Mouse (Mus musculus) heart, postnatal 25 days (tissue): ENCODE measurements around the gene Slc5a10. TPM values are rescaled to one million over a fixed set of nuclear protein-coding genes. Genes with fewer than 3 reads are reported as not detected.

Experiments used
- DNase-seq: peaks from one replicate; pipeline ENCODE4 v3.0.0; 2022; ENCODE audit warnings: low spot score
- intact Hi-C: fragments of 180-260 bp; cut with DNase I; formaldehyde crosslinking; loops from one replicate; pipeline ENCODE4 v1.15.1; 2025
- total RNA-seq, 2 experiments: library from RNA; stranded (reverse); gene quantifications; 2 replicates each; pipeline ENCODE4 v1.2.3; 2021

Gene Slc5a10
- total RNA-seq, 2 experiments from 2014 or later, result not detected

DNA sequence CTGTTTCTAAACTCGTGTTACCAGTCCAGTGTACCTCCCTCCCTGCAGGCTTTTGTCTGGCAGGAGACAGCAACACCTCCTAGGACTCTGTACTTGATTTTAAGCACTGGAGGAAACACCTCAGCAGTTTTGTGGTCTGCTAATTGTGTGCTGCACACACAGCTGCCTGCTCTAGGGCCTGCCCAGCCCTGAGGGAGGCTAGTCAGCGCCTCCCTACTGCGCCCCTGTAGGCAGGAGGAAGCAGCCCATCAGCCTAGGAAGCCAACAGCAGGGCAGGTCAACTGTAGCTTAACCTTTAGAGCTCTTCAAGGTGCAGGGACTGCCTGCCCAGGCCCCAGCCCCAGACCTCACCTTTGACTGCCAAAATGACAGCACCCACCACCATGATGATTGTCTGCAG lies 11.7 kb downstream of the Slc5a10 start:
- no peak for DNase-seq
- intact Hi-C loops, result no loop called here

DNA sequence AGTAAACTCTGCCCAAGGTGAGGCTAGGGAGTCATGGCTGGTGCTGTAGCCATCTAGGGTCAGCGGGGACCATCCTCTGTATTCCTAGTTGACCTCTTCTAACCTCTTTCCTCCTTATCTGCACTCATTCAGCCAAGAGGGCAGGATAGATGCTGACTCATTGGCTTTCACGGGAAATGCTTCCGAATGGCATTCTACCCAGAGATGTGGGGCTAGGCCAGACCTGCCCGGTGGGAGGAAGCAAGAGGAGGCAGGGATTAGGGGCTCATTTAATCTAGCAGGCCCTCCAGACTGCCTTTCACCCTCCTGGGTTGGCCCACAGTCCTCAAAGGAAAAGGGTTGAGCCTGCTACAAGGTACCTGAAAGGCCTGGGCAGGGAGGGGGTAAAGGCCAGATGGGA lies 14.4 kb downstream of the Slc5a10 start:
- intact Hi-C loops, result no loop called here
- no peak for DNase-seq

DNA sequence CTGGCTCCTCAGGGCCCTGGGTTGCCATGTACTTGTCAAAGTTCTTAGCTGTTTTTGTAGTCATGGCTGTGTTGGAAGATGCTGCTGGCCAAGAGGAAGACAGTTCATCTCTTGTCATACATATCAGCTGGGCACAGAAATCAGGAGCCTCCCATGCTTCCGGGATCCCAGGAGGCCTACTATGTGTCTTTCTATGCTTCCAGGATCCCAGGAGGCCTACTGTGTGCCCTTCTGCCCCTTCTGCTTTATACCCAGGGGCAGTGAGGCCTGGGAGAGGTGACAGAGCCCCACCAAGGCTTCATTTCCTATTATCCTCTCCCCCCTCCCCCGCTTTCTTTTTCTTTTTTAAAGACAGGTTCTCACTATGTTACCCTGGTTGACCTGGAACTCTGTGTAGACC lies 15.0 kb downstream of the Slc5a10 start:
- no peak for DNase-seq
- intact Hi-C loops, result no loop called here

GRCm38 (mm10) chr11:61702494-61702893 lies 18.1 kb downstream of the Slc5a10 start:
- intact Hi-C loops, result no loop called here
- no peak for DNase-seq

DNA sequence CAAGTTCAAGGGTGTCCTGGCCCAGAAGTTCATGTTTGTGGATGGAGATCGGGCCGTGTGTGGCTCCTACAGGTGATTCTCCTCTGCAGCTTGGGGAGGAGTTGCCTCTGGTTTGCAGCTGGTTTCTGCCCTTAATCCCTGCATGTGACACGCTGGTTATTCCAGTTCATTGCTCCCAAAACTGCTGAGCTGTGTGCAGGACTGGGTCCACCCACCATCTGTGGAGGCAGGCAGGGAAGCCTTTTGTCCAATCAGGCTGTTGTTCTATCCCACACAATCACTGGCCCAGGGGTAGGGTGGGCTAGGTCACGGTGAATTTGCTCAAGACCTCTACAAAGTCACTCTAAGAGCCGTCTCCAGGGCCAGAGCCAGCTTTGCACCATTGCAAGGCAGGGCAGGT lies 18.9 kb downstream of the Slc5a10 start:
- DNase-seq, result no peak

DNA sequence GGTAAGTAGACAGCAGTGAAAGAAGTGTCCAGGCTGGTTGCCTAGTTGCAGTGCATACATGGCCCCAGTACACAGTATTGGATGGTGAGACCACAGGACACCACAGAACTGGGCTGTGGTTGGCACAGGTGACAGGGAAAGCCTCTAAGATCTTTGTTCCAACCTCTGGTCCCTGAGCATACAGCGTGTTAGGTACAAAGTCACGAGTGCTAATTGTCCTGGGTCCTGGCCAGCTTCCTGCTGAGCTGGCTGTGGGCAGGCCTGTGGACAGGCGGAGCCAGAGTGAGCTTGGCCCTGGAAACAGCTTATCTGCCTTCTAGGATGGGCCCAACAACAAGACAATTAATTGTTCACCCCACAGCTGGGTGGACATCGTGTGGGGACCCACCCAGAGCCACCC lies 20.7 kb downstream of the Slc5a10 start:
- no peak for DNase-seq
- intact Hi-C loops, result no loop called here

More for the DNA sequence above, 18.9 kb downstream of the Slc5a10 start:
- intact Hi-C loops, result no loop called here

GRCm38 (mm10) chr11:61699460-61699859 lies 21.2 kb downstream of the Slc5a10 start:
- no peak for DNase-seq
- intact Hi-C loops, result no loop called here

- intact Hi-C loops, result no loop called here
- DNase-seq, result no peak
These were observed 21.8 kb downstream of the Slc5a10 start for GRCm38 (mm10) chr11:61698852-61699251.

- intact Hi-C loops, result no loop called here
These were observed 27.6 kb downstream of the Slc5a10 start for GRCm38 (mm10) chr11:61692996-61693395.

DNA sequence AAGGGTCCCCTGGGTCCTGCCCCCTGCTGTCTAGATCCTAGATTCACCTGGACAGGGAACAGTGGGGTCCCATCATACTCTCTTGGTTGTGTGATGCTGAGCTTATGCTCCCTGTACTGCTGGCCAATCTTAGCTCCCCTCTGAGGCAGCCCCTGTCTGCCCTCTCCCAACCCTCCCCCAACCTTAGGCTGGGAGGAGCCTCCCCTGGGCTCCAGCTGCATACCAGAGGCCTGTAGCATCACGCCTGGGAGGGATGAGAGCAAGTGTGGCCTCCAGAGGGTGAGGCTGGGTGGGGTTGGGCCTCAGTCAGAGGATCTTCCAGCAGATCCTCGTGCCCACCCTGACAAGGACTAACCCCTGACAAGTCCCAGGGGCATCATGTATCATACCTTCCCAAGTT lies 33.0 kb downstream of the Slc5a10 start:
- intact Hi-C loops, result no loop called here
- no peak for DNase-seq

More at GRCm38 (mm10) chr11:61692996-61693395, 27.6 kb downstream of the Slc5a10 start:
- no peak for DNase-seq

DNA sequence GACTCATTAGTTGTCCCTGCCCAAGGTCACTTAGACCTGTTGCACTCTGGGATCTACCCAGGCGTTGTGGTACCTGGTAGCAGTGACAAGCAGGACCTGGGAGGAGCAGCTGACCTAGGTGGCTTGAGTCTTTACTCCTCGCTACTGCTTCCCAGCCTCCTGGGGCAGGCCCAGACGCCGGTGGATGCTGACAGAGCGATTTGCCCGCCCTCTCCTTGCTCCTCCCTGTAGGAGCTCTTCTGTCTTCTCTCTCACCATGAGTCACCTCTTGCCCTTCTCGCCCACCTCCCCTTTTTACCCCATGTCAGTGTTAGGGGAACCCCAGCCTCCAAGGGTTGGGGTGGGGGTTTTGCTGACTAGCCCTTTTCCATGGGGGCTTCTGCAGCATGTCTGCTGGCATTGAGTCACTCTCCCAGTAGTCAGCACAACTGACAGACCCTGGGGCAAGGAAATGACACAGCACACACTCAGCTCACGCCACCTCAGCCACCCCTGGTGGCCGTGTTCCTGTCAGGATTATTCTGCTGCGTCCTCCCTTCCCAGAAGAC lies 33.6 kb downstream of the Slc5a10 start:
- intact Hi-C loops, result no loop called here
- no peak for DNase-seq

GRCm38 (mm10) chr11:61686141-61686540 lies 34.5 kb downstream of the Slc5a10 start:
- no peak for DNase-seq
- intact Hi-C loops, result no loop called here

- intact Hi-C loops, result no loop called here
- no peak for DNase-seq
These were observed 35.4 kb downstream of the Slc5a10 start for GRCm38 (mm10) chr11:61685119-61685725.

DNA sequence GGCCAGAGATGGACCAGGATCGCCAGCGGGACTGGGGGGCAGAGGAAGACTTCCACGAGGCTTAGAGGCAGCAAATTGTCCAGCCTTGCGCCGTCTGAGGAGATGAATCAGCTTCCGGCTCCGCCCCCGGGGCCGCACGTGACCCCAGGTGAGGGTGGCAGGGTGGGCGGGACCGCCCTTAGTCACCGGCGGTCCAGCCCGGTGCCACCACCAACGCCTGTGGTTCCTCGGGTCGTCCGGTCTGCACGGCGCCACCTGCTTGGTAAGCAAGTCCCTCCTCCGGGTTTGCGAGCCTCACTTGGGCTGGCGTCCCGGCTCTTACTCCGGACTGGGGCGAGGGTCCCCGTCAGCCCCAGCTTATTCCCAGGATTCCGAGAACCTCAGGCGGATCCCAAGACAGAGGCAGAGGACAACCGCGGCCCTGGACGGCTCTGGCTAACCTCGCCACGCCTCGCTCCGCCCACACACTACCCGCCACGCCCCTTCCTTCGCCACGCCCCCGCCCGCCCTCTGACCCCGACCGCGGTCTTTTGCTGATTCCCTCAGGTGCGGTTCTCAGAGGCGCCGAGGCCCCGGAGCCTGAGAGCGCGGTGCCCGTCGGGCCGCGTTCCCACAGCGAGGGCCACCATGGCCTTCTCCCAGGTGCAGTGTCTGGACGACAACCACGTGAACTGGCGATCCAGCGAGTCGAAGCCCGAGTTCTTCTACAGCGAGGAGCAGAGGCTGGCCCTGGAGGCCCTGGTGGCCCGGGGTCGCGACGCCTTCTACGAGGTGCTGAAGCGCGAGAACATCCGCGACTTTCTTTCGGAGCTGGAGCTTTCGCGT lies 36.5 kb downstream of the Slc5a10 start, which contains the start of gene Fam83g:
Gene Fam83g, plus strand, starts transcription at position 185 of the 825 bp plus-strand sequence.
- peak; percentile 20 for DNase-seq
- intact Hi-C loops, result no loop called here

GRCm38 (mm10) chr11:61679091-61679866 lies 41.3 kb downstream of the Slc5a10 start:
- no peak for DNase-seq
- intact Hi-C loops, result no loop called here

DNA sequence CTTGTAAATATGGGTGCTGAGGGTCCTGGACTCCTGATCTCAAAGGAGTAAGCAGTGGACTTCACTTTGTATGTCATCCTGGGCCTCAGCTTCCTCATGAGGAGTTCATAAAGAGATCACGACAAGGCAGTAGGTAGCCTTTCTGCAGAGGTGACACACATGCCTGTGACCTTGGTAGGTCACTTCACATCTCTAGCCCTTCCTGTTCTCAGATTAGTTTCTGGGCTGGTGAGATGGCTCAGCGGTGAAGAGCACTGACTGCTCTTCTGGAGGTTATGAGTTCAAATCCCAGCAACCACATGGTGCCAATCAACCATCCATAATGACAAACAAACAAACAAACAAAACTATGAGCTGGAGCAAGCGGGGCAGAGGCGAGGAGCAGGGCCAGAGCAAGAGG lies 42.9 kb downstream of the Slc5a10 start:
- no peak for DNase-seq
- intact Hi-C loops, result no loop called here

DNA sequence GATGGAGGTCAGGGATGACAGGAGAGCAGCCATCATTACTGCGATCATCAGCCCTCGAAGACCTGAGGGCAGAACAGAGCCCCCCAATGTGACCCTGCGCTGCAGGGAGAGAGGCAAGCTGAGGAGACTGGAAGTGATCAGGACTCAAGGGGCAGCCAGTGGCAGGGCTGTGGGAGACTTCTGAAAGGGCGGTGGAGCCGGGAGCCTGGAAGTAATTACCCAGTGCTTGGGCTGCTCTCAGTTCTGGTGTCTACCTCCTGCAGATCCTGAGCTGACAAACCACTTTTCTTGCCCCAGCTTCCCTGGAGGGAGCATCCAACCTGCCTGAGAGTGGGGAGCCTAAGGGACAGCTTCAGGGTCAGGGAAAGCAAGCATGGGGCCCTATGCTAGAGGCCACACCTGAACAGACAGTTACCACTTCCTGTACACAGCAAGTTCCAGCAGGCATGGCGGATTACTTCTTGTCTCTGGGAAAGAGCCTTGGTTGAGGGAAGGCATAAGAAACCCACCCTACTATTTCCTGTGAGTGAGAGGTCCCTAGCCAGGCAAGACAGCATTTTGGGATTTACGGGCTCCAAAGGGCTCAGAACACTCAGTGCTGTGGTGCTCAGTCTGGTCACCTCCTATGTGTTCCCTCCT lies 44.3 kb downstream of the Slc5a10 start:
- intact Hi-C loops, result no loop called here
- no peak for DNase-seq

DNA sequence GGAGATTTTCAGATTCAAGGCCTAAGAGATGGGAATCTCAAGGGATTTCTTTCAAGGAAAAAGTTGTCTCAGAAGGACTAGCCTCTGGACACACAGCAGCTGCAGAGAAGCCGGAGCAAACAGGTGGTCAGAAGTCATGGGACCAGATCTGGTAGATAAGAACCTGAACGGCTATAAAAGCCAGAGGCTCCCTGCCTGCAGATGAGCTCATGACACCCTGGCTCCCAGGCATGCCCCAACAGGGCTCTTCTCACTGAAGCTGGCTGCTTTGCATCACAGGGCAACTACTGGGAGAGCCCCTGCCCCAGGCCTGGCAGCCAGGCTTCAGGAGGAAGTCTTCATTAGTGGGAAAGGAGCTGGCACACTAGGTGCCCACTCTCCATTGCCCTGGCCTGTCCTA lies 45.3 kb downstream of the Slc5a10 start:
- no peak for DNase-seq
- intact Hi-C loops, result no loop called here

DNA sequence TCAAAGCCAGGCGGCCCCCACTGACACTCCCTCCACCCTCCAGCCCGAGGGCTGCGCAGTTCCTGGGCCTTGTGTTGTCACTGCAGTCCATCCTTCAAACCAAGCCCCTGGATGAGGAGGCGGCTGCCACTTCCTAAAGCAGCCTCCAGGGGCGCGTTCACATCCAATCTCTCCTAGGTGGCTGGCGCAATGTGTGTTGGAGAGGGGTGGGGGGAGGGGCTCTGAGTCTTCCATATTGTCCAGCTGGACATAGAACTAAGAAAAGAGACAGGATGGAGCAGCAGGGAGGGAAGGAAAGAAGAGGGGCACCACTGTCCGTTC lies 45.8 kb downstream of the Slc5a10 start:
- no peak for DNase-seq
- intact Hi-C loops, result no loop called here

- no peak for DNase-seq
- intact Hi-C loops, result no loop called here
These were observed 46.3 kb downstream of the Slc5a10 start for GRCm38 (mm10) chr11:61674151-61674838.
